Mouse (Mus musculus): ENCODE measurements around the gene Pdhx.

The Pdhx gene

DNA sequence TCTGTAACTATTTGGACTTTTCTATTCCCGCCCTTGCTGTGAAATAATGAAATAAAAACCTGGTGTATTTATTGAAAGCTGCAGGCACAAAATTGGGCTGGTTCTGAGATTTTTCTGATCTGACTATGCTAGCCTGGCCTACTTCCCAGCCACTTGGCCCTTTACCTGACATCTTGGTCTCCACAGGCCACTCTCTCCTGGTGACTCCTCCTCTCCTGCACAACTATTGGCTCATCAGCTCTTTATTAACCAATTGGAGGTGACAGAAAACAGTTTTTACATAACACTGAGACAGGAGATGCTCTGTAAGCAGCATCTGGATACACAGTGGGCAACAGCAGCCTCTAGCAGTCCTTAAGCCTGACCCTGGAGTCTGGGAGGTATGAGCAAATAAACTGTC, 83.9 kb downstream of the Pdhx start:
- DNase-seq (ENCODE audit: low read depth, low spot score), result no peak

DNA sequence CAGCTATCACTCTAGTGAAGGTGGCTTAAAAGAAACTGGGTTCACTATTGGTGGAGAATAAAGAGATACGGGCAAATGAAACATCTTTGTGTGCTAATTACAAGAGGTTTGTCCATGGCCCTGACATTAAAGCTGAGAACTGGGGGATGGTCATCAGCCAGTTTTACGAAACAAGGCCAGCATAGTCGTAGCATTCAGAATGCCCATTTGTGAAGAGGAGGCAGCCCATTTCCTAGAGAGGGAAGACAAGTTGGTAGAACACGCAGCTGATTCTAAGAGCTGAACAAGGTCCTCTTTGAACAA, 85.7 kb downstream of the Pdhx start:
- no peak for DNase-seq (ENCODE audit: low read depth, low spot score)

GRCm38 (mm10) chr2:102986964-102987707, 86.2 kb downstream of the Pdhx start:
- DNase-seq (ENCODE audit: low read depth, low spot score), result no peak

GRCm38 (mm10) chr2:102986424-102986823, 86.9 kb downstream of the Pdhx start:
- no peak for DNase-seq (ENCODE audit: low read depth, low spot score)

DNA sequence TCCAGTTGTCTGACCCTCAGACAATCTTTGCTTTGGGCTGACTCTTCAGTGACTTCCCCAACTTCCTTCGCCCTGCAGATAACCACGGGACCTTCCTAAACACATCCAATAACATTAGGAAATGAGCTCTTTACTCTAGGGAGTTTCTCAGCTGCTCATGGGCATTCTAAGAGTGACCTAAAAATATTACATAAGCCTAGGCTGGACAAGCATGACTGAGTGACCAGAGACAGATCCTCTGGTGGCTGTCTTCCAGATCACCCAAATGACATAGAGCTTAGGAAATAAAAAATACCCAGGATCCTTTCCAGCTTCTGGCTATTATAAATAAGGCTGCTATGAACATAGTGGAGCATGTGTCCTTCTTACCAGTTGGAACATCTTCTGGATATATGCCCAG, 90.5 kb downstream of the Pdhx start:
- DNase-seq (ENCODE audit: low read depth, low spot score), result no peak

DNA sequence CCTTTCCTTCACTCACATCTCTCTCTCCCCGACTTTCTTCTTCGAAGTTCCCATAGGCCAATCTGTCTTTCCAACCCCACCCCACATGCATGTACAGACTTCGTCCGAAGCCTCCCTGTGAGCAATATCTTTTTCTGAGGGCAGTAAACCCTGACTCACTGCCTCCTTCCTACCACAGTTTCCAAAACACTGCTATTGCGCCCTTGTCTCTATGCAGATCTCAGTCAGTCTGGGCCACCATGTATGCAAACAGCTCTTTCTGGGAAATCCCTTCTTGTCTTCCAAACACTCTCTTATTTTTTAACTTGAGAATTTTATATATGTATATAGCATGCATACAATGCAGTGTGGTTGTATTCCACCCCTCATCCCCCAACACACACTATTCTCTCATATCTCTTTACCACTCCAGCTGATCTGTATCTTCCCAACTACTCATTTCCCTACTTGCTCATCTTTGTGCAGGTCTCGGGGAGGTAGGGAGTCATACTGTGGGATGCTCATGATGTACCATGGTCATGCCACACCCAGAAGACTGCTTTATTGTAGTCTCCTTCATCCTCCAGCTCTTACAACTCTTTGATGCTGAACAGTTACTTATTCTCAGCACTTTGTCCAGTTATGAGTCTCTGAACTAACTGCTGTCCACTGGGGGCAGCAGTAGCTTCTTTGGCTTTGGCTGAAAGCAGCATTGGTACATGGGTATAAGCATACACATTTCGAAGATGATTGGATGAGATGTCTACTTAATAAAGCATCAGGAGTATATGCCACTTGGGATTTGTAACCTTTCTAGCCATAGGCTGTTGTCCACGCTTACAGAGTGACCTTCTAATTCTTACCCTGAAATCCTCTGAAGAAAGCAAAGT, 91.6 kb downstream of the Pdhx start:
- DNase-seq (ENCODE audit: low read depth, low spot score), result no peak

GRCm38 (mm10) chr2:102980870-102981269, 92.4 kb downstream of the Pdhx start:
- DNase-seq (ENCODE audit: low read depth, low spot score), result no peak

- no peak for DNase-seq (ENCODE audit: low read depth, low spot score)
These were observed 93.8 kb downstream of the Pdhx start for GRCm38 (mm10) chr2:102979519-102979918.

DNA sequence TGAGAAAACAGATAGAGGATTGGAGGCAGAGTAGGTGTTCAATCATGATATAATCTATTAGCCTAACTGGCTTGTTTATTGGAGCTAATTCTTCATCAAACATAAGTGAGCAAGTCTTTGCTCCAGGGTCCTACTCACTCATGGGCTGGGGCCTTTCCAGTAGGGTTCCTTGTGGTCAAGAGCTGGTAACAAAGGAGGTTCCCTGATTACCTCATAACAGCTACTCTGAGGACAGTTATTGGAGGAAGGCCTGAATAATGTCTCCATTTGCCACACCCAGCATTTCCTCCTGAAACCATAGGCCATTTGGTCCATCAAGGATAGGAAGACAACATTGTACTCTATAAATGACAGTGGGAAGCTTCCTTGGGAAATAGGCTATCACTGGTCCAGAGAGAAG, 94.2 kb downstream of the Pdhx start:
- DNase-seq (ENCODE audit: low read depth, low spot score), result no peak

DNA sequence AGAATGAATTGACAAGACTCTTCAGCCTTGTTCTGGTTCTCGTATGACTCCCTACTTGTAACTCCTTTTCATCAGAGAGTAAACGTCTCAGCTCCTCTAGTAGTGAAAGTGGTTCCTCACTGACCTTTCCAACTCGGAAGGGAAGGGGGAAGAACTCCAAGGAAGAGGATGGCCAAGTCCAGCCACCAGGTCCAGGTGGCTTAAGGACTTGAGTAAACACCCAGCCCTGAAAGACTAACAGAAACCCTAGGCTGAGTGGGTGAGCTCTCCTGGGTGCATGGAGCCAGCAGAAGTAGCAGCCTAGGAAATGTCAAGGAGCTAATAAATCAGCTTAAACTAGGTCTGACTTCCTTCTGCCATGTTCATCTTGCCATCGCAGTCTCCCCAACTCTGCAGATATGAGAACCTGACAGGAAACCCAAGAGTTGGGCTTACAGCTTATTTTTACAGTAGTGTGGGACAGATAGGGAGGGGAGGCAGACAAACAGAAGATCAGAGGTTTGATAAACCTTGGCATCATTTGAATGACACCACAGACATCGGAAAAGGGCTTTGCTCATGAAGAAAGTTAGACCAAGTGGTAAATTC, 97.9 kb downstream of the Pdhx start:
- DNase-seq (ENCODE audit: low read depth, low spot score), result no peak

DNA sequence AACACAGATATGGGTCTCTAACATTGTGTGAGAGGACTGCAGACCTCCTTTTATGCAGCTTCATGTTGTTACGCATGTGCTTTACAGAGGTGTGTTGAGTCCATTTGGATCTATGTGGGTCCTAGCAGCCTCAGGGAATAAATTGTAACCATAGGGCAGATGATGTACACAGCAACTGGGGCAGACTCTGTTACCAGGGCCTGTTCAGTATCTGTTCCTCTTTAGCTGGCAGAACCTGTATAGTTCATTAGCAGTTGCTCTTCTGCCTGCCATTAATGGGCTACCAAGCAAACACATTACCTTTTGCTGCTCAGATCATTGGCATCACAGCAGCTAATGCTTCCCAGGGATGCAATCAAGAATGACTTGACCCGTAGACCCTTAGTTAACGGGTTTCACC, 100.2 kb downstream of the Pdhx start:
- DNase-seq (ENCODE audit: low read depth, low spot score), result no peak

DNA sequence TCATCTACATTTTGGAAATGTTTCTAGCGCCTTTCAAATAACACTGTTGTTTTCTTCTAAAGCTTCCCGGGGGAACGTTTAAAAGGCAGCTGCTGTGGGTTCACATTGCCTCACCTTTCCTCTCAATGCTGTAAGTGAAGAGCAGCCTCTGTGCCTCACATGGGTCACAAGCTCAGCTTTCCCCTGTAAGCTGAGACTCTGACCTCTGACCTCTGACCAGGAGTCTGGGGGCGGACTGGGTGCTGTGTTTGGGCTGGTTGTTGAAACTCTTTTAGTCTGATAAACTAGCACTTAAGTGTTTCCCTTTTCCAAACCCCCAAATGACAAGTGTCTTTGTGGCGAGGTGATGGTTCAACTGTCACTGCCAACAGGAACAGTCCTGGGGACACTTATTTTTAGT, 100.7 kb downstream of the Pdhx start:
- DNase-seq (ENCODE audit: low read depth, low spot score), result no peak

- no peak for DNase-seq (ENCODE audit: low read depth, low spot score)
These were observed 101.4 kb downstream of the Pdhx start for GRCm38 (mm10) chr2:102971951-102972350.

Data from mesoderm, embryonic 11.5 days (tissue).